Mouse (Mus musculus): ENCODE results near the gene Scml4. TPM values are rescaled to one million over a fixed set of nuclear protein-coding genes. Genes with fewer than 3 reads are reported as not detected.

Gene Scml4
- polyA plus RNA-seq, 1 experiment, result not detected

GRCm38 (mm10) chr10:42958686-42959085 is 98.5 kb downstream of the Scml4 start:
- Histone ChIP-seq H3K4me1 (ENCODE audit: control insufficient read depth, insufficient read depth, low read length) (no peaks in the 10 kb centered on the region; the same call in 1 of the 2 replicates), H3K27ac (ENCODE audit: insufficient read depth, low read depth, low read length) (no peak overlapping the region), H3K4me3 (ENCODE audit: insufficient read depth, low read depth, low read length) (no peak overlapping the region)
- WGBS, result 41% methylated on average over 4 of the region's 4 CpGs
- TF ChIP-seq CTCF (IDR thresholded peaks at IDR 0.05; ENCODE audit: insufficient read depth, low read depth, low read length) (no peak), POLR2A (IDR thresholded peaks at IDR 0.05; ENCODE audit: insufficient read depth, low read depth, low read length) (no peak)

GRCm38 (mm10) chr10:42961771-42962170 is 101.6 kb downstream of the Scml4 start:
- TF ChIP-seq POLR2A (IDR thresholded peaks at IDR 0.05; ENCODE audit: insufficient read depth, low read depth, low read length), result no peak
- TF ChIP-seq CTCF (IDR thresholded peaks at IDR 0.05; ENCODE audit: insufficient read depth, low read depth, low read length), result no peak
- WGBS, result 83% methylated on average over 6 of the region's 6 CpGs

GRCm38 (mm10) chr10:42962181-42962601 is 102.0 kb downstream of the Scml4 start:
- H3K4me3 ChIP-seq (ENCODE audit: insufficient read depth, low read depth, low read length), result no peak overlapping the region
- H3K27ac ChIP-seq (ENCODE audit: insufficient read depth, low read depth, low read length), result no peak overlapping the region
- H3K4me1 ChIP-seq (ENCODE audit: control insufficient read depth, insufficient read depth, low read length), result no peaks in the 10 kb centered on the region; the same call in 1 of the 2 replicates
- WGBS, result 89% methylated on average over 6 of the region's 6 CpGs
- TF ChIP-seq POLR2A (IDR thresholded peaks at IDR 0.05; ENCODE audit: insufficient read depth, low read depth, low read length) (no peak), CTCF (IDR thresholded peaks at IDR 0.05; ENCODE audit: insufficient read depth, low read depth, low read length) (no peak)

More at GRCm38 (mm10) chr10:42961771-42962170, 101.6 kb downstream of the Scml4 start:
- Histone ChIP-seq H3K4me3 (ENCODE audit: insufficient read depth, low read depth, low read length) (no peak overlapping the region), H3K27ac (ENCODE audit: insufficient read depth, low read depth, low read length) (no peak overlapping the region), H3K4me1 (ENCODE audit: control insufficient read depth, insufficient read depth, low read length) (no peaks in the 10 kb centered on the region; the same call in 1 of the 2 replicates)

- 94% methylated on average over 13 of the region's 13 CpGs for WGBS
- no peak overlapping the region for H3K4me3 ChIP-seq (ENCODE audit: insufficient read depth, low read depth, low read length)
- no peaks in the 10 kb centered on the region; the same call in 1 of the 2 replicates for H3K4me1 ChIP-seq (ENCODE audit: control insufficient read depth, insufficient read depth, low read length)
- TF ChIP-seq CTCF (IDR thresholded peaks at IDR 0.05; ENCODE audit: insufficient read depth, low read depth, low read length), result no peak
- no peak for TF ChIP-seq POLR2A (IDR thresholded peaks at IDR 0.05; ENCODE audit: insufficient read depth, low read depth, low read length)
- no peak overlapping the region for H3K27ac ChIP-seq (ENCODE audit: insufficient read depth, low read depth, low read length)
Observed at GRCm38 (mm10) chr10:42962655-42963054, 102.5 kb downstream of the Scml4 start.

- TF ChIP-seq POLR2A (IDR thresholded peaks at IDR 0.05; ENCODE audit: insufficient read depth, low read depth, low read length), result no peak
- TF ChIP-seq CTCF (IDR thresholded peaks at IDR 0.05; ENCODE audit: insufficient read depth, low read depth, low read length), result no peak
- no peak overlapping the region for H3K4me3 ChIP-seq (ENCODE audit: insufficient read depth, low read depth, low read length)
- H3K4me1 ChIP-seq (ENCODE audit: control insufficient read depth, insufficient read depth, low read length), result no peaks in the 10 kb centered on the region
- no peak overlapping the region for H3K27ac ChIP-seq (ENCODE audit: insufficient read depth, low read depth, low read length)
- WGBS, result 95% methylated on average over 2 of the region's 2 CpGs
Observed at GRCm38 (mm10) chr10:42963061-42963460, 102.9 kb downstream of the Scml4 start.

GRCm38 (mm10) chr10:42968332-42968731 is 108.2 kb downstream of the Scml4 start:
- H3K27ac ChIP-seq (ENCODE audit: insufficient read depth, low read depth, low read length), result no peak overlapping the region
- H3K4me3 ChIP-seq (ENCODE audit: insufficient read depth, low read depth, low read length), result no peak overlapping the region
- no peaks in the 10 kb centered on the region for H3K4me1 ChIP-seq (ENCODE audit: control insufficient read depth, insufficient read depth, low read length)
- 61% methylated on average over 2 of the region's 2 CpGs for WGBS
- TF ChIP-seq POLR2A (IDR thresholded peaks at IDR 0.05; ENCODE audit: insufficient read depth, low read depth, low read length) (no peak), CTCF (IDR thresholded peaks at IDR 0.05; ENCODE audit: insufficient read depth, low read depth, low read length) (no peak)

- Histone ChIP-seq H3K4me3 (ENCODE audit: insufficient read depth, low read depth, low read length) (no peak overlapping the region), H3K27ac (ENCODE audit: insufficient read depth, low read depth, low read length) (no peak overlapping the region), H3K4me1 (ENCODE audit: control insufficient read depth, insufficient read depth, low read length) (no peaks in the 10 kb centered on the region)
- TF ChIP-seq CTCF (IDR thresholded peaks at IDR 0.05; ENCODE audit: insufficient read depth, low read depth, low read length) (peak; percentile 61), POLR2A (IDR thresholded peaks at IDR 0.05; ENCODE audit: insufficient read depth, low read depth, low read length) (no peak)
- WGBS, result 39% methylated on average over 18 of the region's 18 CpGs
Observed at GRCm38 (mm10) chr10:42972504-42973172, 112.5 kb downstream of the Scml4 start.

- Histone ChIP-seq H3K4me3 (ENCODE audit: insufficient read depth, low read depth, low read length) (no peak overlapping the region), H3K4me1 (ENCODE audit: control insufficient read depth, insufficient read depth, low read length) (no peaks in the 10 kb centered on the region), H3K27ac (ENCODE audit: insufficient read depth, low read depth, low read length) (no peak overlapping the region)
- no peak for TF ChIP-seq CTCF (IDR thresholded peaks at IDR 0.05; ENCODE audit: insufficient read depth, low read depth, low read length)
- WGBS, result 75% methylated on average over 4 of the region's 4 CpGs
Observed at GRCm38 (mm10) chr10:42973537-42973936, 113.4 kb downstream of the Scml4 start.

GRCm38 (mm10) chr10:42976577-42976976 is 116.4 kb downstream of the Scml4 start:
- 93% methylated on average over 6 of the region's 6 CpGs for WGBS
- no peak overlapping the region for H3K4me3 ChIP-seq (ENCODE audit: insufficient read depth, low read depth, low read length)
- no peaks in the 10 kb centered on the region for H3K4me1 ChIP-seq (ENCODE audit: control insufficient read depth, insufficient read depth, low read length)
- no peak for TF ChIP-seq CTCF (IDR thresholded peaks at IDR 0.05; ENCODE audit: insufficient read depth, low read depth, low read length)
- TF ChIP-seq POLR2A (IDR thresholded peaks at IDR 0.05; ENCODE audit: insufficient read depth, low read depth, low read length), result no peak
- H3K27ac ChIP-seq (ENCODE audit: insufficient read depth, low read depth, low read length), result no peak overlapping the region
